ENCODE assay signal across 18 mouse cellular contexts in genomic region chr2:70924049-70924448, GRCm38 (mm10).
"Had no signal": no experiment of that assay in that cellular context is flagged by ENCODE, and none has a peak within 500 bp of the region (broad histone marks: within the 10 kb centered on the region; RNA-seq: fewer than 3 reads in every experiment).

No protein-coding gene starts in this region.

- H3K36me3 ChIP-seq: limb, embryonic 10.5 days; limb, embryonic 13.5 days; midbrain, embryonic 12.5 days; midbrain, embryonic 15.5 days; neural tube, embryonic 12.5 days; neural tube, embryonic 15.5 days; stomach, embryonic 15.5 days had no signal

- ATAC-seq: lung, postnatal 0 days; midbrain, embryonic 15.5 days had no signal

- H3K9me3 ChIP-seq: limb, embryonic 10.5 days; limb, embryonic 13.5 days; midbrain, embryonic 12.5 days; midbrain, embryonic 15.5 days; neural tube, embryonic 12.5 days; neural tube, embryonic 15.5 days; stomach, embryonic 15.5 days had no signal

- DNase-seq: kidney, adult 2 months; kidney, postnatal 25 days; layer of hippocampus, adult 9-11 months; lung, embryonic 14.5 days; right cerebral cortex, postnatal 14 days; spleen, adult 18-20 months; thymus, postnatal 36 days had no signal

- H3K9ac ChIP-seq: limb, embryonic 13.5 days; lung, embryonic 14.5 days; midbrain, embryonic 12.5 days; midbrain, embryonic 15.5 days; neural tube, embryonic 12.5 days; neural tube, embryonic 15.5 days; stomach, embryonic 15.5 days had no signal

- H3K4me1 ChIP-seq: midbrain, embryonic 12.5 days; neural tube, embryonic 12.5 days had no signal

- H3K27me3 ChIP-seq: limb, embryonic 13.5 days; midbrain, embryonic 12.5 days; midbrain, embryonic 15.5 days; neural tube, embryonic 12.5 days; neural tube, embryonic 15.5 days; stomach, embryonic 15.5 days had no signal

- H3K4me3 ChIP-seq: layer of hippocampus, adult 2 months; limb, embryonic 10.5 days; limb, embryonic 13.5 days; midbrain, embryonic 12.5 days; midbrain, embryonic 15.5 days; neural tube, embryonic 12.5 days; neural tube, embryonic 15.5 days; stomach, embryonic 15.5 days had no signal

- H3K4me2 ChIP-seq: limb, embryonic 13.5 days; midbrain, embryonic 12.5 days; midbrain, embryonic 15.5 days; neural tube, embryonic 12.5 days; neural tube, embryonic 15.5 days; stomach, embryonic 15.5 days had no signal

- H3K27ac ChIP-seq: kidney, postnatal 0 days; layer of hippocampus, adult 2 months; limb, embryonic 10.5 days; limb, embryonic 13.5 days; macrophage; midbrain, embryonic 12.5 days; midbrain, embryonic 15.5 days; neural tube, embryonic 12.5 days; neural tube, embryonic 15.5 days; stomach, embryonic 15.5 days had no signal
